Mouse (Mus musculus) spleen, postnatal 14 days (tissue): ENCODE results near the gene 2410002F23Rik.
A peak's percentile ranks its signal among the peaks of the same experiment; 100 is the strongest.
"Not testable (repeated sequence)": the region's sequence is repeated elsewhere in the genome, so short reads cannot be mapped to it uniquely, and the experiment has no call there.

ENCODE experiments used
- DNase-seq, 2 experiments: peaks; one replicate each; pipeline ENCODE4 v3.0.0; 2021 to 2022; ENCODE audit warnings: low spot score in 2 of 2

The 2410002F23Rik gene

DNA sequence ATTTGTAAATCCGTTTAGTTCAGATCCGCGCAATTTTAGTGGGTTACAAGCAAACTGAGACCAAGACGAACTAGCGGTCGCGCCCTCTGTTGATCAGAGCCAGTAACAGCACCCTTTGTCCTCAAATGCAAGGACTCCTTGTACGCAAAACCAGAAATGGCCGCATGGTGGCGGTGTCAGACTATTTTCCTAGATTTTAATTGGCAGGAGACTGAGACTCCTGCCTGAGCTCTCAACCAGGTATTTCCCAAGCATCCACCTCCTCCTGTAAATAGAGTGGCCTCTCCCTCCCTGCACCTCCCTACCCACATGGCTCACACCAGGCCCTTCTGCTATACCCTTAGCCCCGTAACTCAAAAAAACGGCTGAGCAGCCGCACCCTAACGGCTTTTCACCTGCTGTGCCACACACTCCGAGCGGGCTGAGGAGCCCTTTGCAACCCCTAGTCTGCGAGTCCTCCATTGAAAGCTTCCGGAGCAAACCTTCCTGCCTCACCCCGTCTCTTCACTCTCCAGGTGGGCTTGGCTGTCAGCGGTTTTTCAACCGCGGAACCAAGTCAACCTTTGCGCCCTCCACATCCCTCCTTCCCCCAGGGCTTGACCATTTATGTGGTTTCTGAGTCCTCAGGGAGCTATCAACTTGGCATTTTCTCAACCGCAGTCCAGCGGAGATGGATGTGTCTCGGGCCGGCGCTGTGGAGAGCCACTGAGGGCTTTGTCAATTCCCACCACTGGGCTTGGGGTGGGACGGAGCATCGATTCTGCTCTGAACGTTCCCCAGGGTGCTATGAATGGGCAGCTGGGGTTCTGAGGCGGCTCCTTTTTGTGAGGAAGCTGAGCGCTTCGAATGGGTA lies 16.5 kb downstream of the 2410002F23Rik start:
- peak; percentile 82 to 89 for DNase-seq

DNA sequence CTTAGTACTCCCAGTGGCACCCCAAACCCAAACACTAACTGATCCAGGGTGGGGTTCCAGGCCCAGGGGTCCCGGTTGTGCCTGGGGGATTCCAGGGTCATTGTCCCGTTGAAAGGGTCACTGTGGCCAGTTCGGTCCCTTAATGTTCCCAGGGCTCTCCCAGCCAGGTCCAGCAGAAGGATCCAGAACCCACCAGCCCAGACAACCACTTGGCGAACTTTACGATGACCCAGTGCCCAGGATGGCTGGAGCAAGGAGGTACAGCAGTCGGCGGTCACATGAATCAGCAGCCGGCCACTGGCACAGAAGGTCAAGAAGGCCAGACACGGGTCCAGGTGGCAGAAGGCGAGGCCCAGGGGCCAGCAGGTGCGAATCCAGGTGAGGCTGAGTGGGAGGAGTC lies 21.6 kb downstream of the 2410002F23Rik start:
- DNase-seq, result no peak

DNA sequence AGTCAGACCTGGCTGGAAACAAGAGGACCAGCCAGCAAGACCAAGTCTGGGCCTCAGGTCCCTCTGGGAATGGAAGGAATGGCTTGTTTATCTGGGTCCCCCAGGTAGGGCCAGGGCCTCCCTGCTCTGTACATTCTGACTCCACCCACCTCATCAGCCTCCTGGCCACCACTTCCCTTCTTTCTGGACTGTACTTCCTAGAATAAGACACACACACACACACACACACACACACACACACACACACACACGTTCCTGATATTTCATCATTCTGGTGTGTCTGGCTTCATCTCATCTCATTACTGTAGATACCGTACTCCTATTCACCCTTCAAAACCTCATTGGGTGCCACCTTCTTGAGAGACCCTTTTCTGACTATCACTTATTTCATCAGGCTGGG lies 22.9 kb downstream of the 2410002F23Rik start:
- DNase-seq, result no peak

DNA sequence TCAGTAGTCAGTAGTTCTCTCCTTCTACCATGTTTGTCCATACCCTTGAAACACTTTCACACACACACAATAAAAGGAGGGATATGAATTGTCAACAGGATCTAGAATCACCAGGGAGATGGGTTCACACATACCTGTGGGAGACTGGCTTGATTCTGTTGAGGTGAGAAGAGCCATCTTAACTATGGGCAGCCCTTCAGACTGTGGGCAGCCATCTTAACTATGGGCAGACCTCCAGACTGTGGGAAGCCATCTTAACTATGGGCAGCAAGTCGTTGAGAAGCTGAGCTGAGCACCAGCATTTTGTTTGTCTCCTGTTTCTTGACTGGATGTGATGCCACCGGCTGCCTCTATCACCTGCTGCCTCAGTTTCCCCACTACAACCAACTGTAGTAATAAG lies 24.8 kb downstream of the 2410002F23Rik start:
- DNase-seq, result no peak

DNA sequence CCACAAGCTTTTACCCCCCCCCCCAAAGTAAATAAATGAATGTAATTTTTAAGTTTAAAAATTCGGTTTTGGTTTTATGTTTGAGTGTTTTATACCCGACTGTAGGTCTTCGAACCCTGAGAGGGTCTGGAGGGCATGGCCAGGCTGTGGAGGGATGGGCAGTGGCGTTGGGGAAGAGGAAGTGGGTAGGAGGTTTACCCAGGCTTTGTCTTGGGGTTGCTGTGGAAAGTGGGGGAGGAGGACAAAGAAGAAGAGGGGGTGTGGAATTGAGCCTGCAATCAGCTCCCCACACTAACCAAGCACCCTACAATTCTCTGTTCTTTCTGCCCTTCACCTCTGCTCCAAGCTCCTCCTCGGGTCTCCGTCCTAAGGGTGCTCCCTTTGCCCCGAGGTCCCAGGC lies 26.0 kb downstream of the 2410002F23Rik start:
- DNase-seq, result no peak

DNA sequence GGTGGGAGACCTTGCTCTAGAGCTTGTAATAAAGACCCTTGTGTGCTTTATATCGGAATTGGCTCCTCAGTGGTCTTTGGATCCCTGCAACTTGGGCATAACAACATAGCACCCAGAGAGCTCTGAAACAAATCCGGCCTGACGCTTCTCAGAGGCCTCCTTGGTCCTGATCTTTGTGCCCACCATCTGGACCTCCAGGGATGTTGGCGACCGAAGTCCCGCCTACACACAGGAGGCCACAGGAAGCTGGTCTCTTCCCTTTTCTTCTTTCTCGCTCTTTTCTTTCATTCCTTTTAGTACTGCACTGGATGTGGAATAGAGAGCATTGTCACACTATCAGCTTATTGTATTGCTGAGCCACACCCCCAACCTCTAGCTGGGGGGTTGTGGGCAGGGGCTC lies 26.9 kb downstream of the 2410002F23Rik start:
- DNase-seq, result no peak

DNA sequence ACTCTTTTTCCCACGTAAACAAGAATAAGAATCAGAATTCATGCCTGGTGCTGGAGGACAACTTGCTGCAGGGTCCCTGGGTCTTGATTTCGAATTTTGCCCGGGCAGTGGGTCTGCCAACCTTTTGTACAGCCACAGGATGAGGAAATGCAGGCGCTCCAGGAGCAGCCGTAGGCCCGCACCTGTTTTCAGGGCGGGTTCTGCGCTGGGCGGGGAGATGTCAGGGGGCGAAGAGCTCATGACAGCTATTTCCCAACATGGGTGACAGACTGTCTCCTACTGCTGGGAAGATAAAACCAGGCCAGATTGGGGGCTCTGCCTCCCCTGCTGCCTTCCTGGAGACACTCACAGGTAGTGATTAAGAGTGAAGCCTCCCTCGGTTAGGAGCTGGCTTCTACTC lies 27.6 kb downstream of the 2410002F23Rik start:
- DNase-seq, result no peak

DNA sequence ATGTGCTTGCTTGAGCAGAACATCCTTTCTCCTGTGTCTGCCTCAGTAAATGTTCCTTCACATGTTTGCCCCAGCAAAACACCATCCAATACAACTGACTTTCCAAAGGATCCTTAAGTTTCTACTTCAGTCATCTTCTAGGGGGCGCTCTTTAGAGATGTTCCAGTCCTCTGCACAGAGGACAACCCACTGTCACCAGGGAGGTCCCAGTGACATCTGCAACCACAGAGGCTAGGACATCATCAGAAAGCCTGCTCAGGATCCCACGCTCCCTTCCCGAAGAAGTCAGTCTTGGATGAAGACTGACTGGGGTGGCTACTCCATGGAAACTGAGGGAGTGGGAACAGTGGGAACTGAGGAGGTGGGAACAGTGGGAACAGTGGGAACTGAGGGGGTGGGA lies 29.0 kb downstream of the 2410002F23Rik start:
- no peak for DNase-seq

DNA sequence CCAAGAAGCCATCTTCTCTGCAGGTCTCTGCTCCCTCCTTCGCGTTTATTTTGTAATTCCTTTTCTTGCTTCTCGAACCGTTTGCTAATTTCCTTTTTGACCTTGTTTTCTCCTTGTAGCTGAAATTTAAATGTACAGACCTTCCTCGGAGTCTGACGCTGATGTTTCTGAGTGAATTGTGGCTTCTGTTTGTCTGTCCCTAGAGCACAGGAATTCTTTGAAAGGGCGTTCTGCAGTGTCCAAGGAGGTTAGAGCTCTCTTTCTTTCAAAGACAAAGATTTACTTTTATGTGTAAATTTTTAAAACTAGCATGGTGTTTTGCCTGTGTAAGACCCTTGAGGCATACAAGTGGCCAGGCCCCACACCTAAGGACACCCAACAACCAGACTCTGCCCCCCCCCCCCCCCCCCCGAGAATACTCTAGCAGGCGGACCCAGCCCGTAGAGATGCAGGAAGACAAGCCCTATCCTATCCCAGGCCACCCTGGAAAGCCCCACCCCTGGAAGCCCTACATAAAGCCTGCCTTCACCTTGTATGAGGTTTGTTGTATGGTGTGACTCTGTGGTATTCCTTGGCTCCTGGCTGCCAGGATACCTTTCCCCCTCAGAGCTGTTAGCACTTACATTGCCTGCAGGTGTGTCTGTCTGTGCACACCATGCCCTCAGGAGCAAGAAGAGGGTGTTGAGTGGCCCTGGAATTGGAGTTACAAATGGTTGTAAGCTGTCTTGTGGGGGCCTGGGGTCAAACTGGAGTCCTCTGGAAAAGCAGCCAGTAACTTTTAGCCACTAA lies 30.1 kb downstream of the 2410002F23Rik start:
- no peak for DNase-seq

DNA sequence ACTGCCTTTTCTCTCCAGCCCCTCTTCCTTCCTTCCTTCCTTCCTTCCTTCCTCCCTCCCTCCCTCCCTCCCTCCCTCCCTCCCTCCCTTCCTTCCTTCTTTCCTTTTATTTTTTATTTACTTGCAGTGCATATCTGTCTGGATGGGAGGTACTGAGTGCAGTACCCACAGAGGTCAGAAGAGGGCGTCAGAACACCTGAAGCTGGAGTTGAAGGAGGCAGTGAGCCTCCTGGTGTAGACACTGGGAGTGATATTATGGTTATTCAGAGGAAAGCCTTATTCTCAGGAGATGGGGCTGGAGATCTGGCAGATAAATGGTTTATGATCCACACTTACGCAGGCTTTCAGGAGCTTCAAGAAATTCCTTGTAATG lies 30.7 kb downstream of the 2410002F23Rik start:
- DNase-seq, result peak in 1 of 2 experiments; percentile 23

DNA sequence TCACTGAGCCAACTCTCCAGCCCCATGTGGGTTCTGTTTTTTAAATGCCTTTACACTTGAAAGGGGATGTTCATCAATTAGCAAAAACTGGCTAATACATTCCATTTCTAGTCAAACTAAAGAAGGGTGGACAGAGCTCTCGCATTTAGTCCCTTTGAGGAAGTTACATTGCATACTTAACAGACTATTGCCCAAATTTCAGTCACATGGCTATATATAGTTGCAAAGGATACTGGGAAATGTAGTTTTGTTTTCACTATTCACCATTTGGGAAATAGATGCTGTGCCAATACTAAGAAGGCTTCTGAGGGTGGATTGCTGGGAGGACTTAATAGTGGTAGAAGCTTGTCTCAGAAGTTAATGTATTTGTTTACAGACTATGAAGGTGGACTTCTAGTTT lies 34.4 kb downstream of the 2410002F23Rik start:
- DNase-seq, result no peak

DNA sequence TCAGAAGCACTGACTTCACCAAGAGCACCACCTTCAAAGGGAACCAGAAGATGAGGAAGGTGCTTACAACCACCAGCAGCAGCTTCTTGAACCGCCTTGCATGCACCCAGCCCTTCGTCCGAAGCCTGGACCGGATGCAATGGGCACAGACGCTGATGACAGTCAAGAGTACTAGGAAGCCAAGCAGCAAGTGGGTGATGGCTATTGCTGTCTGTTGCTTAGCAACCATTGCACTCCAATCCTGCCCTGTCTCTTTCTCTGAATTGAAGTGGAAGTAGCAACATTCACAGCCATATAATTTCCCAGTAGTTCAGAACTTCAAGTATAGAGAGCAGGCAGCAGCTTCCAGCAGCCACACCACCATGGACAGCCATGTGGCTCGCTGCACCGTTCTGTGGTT lies 35.1 kb downstream of the 2410002F23Rik start:
- DNase-seq, result no peak

DNA sequence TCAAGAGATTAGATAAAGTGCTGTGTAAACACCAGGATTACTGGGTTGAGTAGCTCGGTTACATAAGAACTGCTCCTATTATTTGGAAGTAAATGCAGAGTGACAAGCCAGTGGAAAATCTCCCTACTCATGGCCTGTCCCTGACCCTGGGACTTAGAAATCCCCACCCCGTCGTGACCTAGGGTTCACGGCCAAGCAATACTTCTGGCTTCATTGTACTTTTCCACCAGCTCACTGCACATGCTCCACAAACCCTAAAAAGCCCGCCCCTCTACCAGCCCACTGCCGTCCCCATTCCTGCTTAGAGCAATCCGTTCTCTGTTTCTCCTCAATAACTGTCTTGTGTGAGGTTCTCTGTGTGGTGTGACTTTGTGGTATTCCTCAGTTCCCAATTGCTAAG lies 41.2 kb downstream of the 2410002F23Rik start:
- no peak for DNase-seq

DNA sequence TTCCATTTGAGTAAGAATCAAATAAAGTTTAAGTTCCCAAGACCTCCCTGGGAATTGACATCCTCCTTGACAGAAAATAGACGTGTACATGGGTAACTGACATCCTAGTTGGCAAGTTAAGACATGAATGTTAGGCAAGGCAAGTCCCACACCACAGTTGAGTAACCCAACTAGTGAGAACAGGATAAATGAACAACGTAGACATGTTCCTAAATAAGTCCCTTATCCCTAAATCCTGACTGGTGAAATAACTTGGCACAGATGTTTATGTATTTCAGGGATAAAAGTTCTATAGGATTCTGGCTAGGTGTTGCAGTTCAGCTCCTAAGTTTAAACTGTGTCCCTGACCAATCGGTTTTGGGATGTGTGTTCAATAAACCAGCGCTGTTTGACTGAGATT lies 44.5 kb downstream of the 2410002F23Rik start:
- no peak for DNase-seq

DNA sequence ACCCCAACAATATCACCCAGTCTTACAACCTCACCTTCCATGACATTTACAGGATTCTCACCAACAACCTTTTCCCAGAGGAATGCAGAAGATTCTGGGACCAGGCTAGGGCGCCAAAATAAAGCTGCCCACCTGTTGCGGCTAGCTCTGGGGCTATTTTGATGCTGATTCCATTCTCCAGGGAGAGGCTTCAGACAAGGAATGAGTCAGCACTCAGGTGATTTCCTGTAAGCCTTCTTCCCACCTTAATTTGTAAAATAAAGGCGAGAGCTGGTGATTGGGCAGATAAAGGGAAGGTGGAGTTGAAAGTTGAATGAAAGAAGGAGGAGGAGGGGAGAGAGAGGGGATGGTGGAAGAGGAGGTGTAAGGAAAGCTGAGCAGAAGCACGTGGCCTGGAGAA lies 44.9 kb downstream of the 2410002F23Rik start:
- DNase-seq, result no peak

DNA sequence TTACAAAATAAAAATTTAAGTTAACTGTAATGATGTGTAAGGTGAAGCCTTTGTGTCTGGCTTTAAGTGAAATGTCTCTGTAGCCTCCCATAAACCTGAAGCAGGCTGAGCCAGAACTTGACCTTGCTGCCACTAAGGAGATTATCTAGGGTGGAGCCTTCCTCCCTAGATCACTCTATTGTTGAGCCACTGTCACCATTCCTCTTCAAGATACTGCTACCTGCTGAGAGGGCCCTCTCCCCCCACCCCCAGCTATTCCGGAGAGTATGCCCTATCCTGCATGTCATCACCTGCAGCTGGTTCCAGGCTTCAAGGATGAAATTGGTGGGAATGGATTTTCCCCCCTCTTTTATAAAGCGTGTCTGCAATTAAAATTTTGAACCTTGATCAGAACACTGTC lies 51.0 kb downstream of the 2410002F23Rik start:
- not testable (repeated sequence) for DNase-seq
